Mouse (Mus musculus) midbrain, postnatal 0 days (tissue): ENCODE results near the gene Haus6. TPM values are rescaled to one million over a fixed set of nuclear protein-coding genes. Genes with fewer than 3 reads are reported as not detected.

Experiments used
- ATAC-seq: fragments of 200-750 bp; cut with Nextera tagmentation; 2 replicates; pipeline ENCODE4 v1.8.0; 2017; ENCODE audit warnings: moderate number of reproducible peaks, mild to moderate bottlenecking, moderate TSS enrichment, moderate library complexity; ENCODE audit not compliant: low FRiP score
- DNase-seq: peaks from one replicate; pipeline ENCODE4 v3.0.0-alpha.2; 2015; ENCODE audit warnings: low spot score
- H3K27ac ChIP-seq: fragments of 300-500 bp; sonication (generic); 2 replicates; pipeline ENCODE4 v1.5.1; 2014; ENCODE audit warnings: low read depth, mild to moderate bottlenecking, low read length, mixed read lengths
- H3K27me3 ChIP-seq: fragments of 300-500 bp; sonication (generic); 2 replicates; pipeline ENCODE4 v1.6.1; 2014; ENCODE audit warnings: low read length, control low read depth, mixed read lengths; ENCODE audit not compliant: insufficient read depth
- H3K36me3 ChIP-seq: fragments of 300-500 bp; sonication (generic); 2 replicates; pipeline ENCODE4 v1.6.1; 2014; ENCODE audit warnings: low read length, control low read depth, mixed read lengths; ENCODE audit not compliant: insufficient read depth
- H3K4me1 ChIP-seq: fragments of 300-500 bp; sonication (generic); 2 replicates; pipeline ENCODE4 v1.6.1; 2014; ENCODE audit warnings: mild to moderate bottlenecking, control low read depth, antibody characterized with exemption, low read length, mixed read lengths; ENCODE audit not compliant: insufficient read depth
- H3K4me2 ChIP-seq: fragments of 300-500 bp; sonication (generic); 2 replicates; pipeline ENCODE4 v1.6.1; 2014; ENCODE audit warnings: low read depth, mild to moderate bottlenecking, low read length, mixed read lengths; ENCODE audit not compliant: poor library complexity, severe bottlenecking
- H3K4me3 ChIP-seq: fragments of 300-500 bp; sonication (generic); 2 replicates; pipeline ENCODE4 v1.5.1; 2014; ENCODE audit warnings: low read depth, mild to moderate bottlenecking, low read length, moderate library complexity
- H3K9ac ChIP-seq: fragments of 300-500 bp; sonication (generic); replicated peaks from 2 replicates; pipeline ENCODE4 v1.6.1; 2014; ENCODE audit warnings: mild to moderate bottlenecking, low read length, moderate library complexity, mixed read lengths; ENCODE audit not compliant: poor library complexity, severe bottlenecking
- H3K9me3 ChIP-seq: fragments of 300-500 bp; sonication (generic); 2 replicates; pipeline ENCODE4 v1.6.1; 2016; ENCODE audit warnings: low read length, control low read depth
- CTCF ChIP-seq: IDR thresholded peaks from 2 replicates; pipeline ENCODE4 v1.5.1; 2016; ENCODE audit warnings: antibody characterized with exemption, mild to moderate bottlenecking
- WGBS: fragments of 180-500 bp; shearing (Covaris S2); extraction: QIAGEN DNeasy Blood & Tissue Kit; methylation state at CpG from one replicate; pipeline ENCODE4 v1.1.7; 2014; 5-methylcytosine and 5-hydroxymethylcytosine counted together
- polyA plus RNA-seq: library from polyadenylated mRNA; unstranded; fragments of >200 nt; fragmentation: Nextera tagmentation; extraction: Ambion mirVana; gene quantifications from 2 replicates; pipeline ENCODE4 v1.2.1, GENCODE M21; 2015
- total RNA-seq: library from RNA; depleted of rRNA; stranded (reverse); fragments of >200 nt; gene quantifications from 2 replicates; pipeline ENCODE4 v1.2.3, GENCODE M21; 2014

The Haus6 gene
- total and polyA plus RNA-seq, 2 experiments from 2014 or later, result 3.7 to 4.2 TPM

GRCm38 (mm10) chr4:86576630-86577225 lies 35.1 kb downstream of the Haus6 start:
- DNase-seq (no peak), ATAC-seq (no peak)
- Histone ChIP-seq H3K9me3 (no peaks in the 10 kb centered on the region), H3K4me2 (peak overlapping the region; percentile 83), H3K9ac (peak overlapping the region; percentile 91), H3K36me3 (peaks cover 9% of the 10 kb centered on the region; the same call in 1 of the 2 replicates), H3K27ac (peak overlapping the region; percentile 99), H3K4me1 (no peaks in the 10 kb centered on the region; the same call in 1 of the 2 replicates), H3K27me3 (no peaks in the 10 kb centered on the region), H3K4me3 (peak overlapping the region; percentile 64)
- no peak for TF ChIP-seq CTCF
- WGBS, result 9% methylated on average over 11 of the region's 11 CpGs

- no peaks in the 10 kb centered on the region for H3K9me3 ChIP-seq
- peak; percentile 0 for ATAC-seq
- peak overlapping the region; percentile 83 for H3K4me2 ChIP-seq
- whole genome bisulfite sequencing, result under 1% methylated on average over 20 of the region's 20 CpGs
- H3K4me1 ChIP-seq, result no peaks in the 10 kb centered on the region; the same call in 1 of the 2 replicates
- DNase-seq, result peak; percentile 66
- peak overlapping the region; percentile 91 for H3K9ac ChIP-seq
- no peaks in the 10 kb centered on the region for H3K27me3 ChIP-seq
- H3K36me3 ChIP-seq, result peaks cover 9% of the 10 kb centered on the region; the same call in 1 of the 2 replicates
- no peak for TF ChIP-seq CTCF
- peak overlapping the region; percentile 64 for H3K4me3 ChIP-seq
- peak overlapping the region; percentile 99 for H3K27ac ChIP-seq
Observed at GRCm38 (mm10) chr4:86576120-86576541, 35.7 kb downstream of the Haus6 start.

- ATAC-seq (peak; percentile 97), DNase-seq (peak; percentile 98)
- under 1% methylated on average over 53 of the region's 53 CpGs for WGBS
- Histone ChIP-seq H3K4me3 (peak within 1 kb of the TSS; percentile 64), H3K27ac (peak within 1 kb of the TSS; percentile 99), H3K4me1 (no peaks in the 10 kb centered on the region; the same call in 1 of the 2 replicates), H3K36me3 (peaks cover 6% of the 10 kb centered on the region; the same call in 1 of the 2 replicates), H3K9me3 (no peaks in the 10 kb centered on the region), H3K27me3 (no peaks in the 10 kb centered on the region), H3K4me2 (peak within 1 kb of the TSS; percentile 83), H3K9ac (peak within 1 kb of the TSS; percentile 91)
- peak; percentile 89 for TF ChIP-seq CTCF
Observed at GRCm38 (mm10) chr4:86575283-86575983, 36.4 kb downstream of the Haus6 start, which contains the start of gene Rraga. TSS of gene Rraga (plus strand) at chr4:86575668.

DNA sequence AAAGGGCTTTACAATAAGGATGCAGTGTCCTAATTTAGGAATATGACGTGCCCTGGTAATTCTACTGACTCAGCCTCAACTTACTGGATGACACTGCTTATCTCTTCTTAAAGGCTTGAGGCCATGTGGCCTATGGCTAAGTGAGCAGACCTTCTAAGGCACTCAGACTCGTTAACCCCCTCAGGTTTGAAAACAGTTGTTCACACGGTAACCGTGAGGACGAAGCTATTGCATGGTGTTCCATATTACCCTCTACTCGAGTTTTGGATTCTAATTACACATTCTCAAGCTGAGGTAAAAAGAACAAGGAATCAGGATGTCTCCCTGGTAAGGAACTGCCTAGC lies 36.9 kb downstream of the Haus6 start:
- no peaks in the 10 kb centered on the region for H3K27me3 ChIP-seq
- no peaks in the 10 kb centered on the region for H3K9me3 ChIP-seq
- ATAC-seq (peak; percentile 55), DNase-seq (no peak)
- peak overlapping the region; percentile 83 for H3K4me2 ChIP-seq
- peak overlapping the region; percentile 91 for H3K9ac ChIP-seq
- H3K4me1 ChIP-seq, result no peaks in the 10 kb centered on the region; the same call in 1 of the 2 replicates
- H3K4me3 ChIP-seq, result peak overlapping the region; percentile 64
- H3K36me3 ChIP-seq, result peaks cover 6% of the 10 kb centered on the region; the same call in 1 of the 2 replicates
- H3K27ac ChIP-seq, result peak overlapping the region; percentile 99
- TF ChIP-seq CTCF, result no peak
- 10% methylated on average over 6 of the region's 6 CpGs for WGBS

GRCm38 (mm10) chr4:86561061-86561460 lies 50.8 kb downstream of the Haus6 start:
- no peaks in the 10 kb centered on the region for H3K4me1 ChIP-seq
- no peaks in the 10 kb centered on the region for H3K27me3 ChIP-seq
- DNase-seq (no peak), ATAC-seq (no peak)
- no peaks in the 10 kb centered on the region for H3K36me3 ChIP-seq
- TF ChIP-seq CTCF, result no peak
- no peak overlapping the region for H3K4me2 ChIP-seq
- WGBS, result 98% methylated on average over 3 of the region's 3 CpGs
- no peaks in the 10 kb centered on the region for H3K9me3 ChIP-seq
- H3K4me3 ChIP-seq, result no peak overlapping the region
- no peak overlapping the region for H3K9ac ChIP-seq
- H3K27ac ChIP-seq, result no peak overlapping the region

GRCm38 (mm10) chr4:86559006-86559405 lies 52.8 kb downstream of the Haus6 start:
- H3K36me3 ChIP-seq, result no peaks in the 10 kb centered on the region
- WGBS, result 76% methylated on average over 4 of the region's 4 CpGs
- ATAC-seq (no peak), DNase-seq (no peak)
- H3K27ac ChIP-seq, result no peak overlapping the region
- H3K4me2 ChIP-seq, result no peak overlapping the region
- no peak for TF ChIP-seq CTCF
- H3K27me3 ChIP-seq, result no peaks in the 10 kb centered on the region
- no peaks in the 10 kb centered on the region for H3K9me3 ChIP-seq
- H3K9ac ChIP-seq, result no peak overlapping the region
- no peaks in the 10 kb centered on the region for H3K4me1 ChIP-seq
- H3K4me3 ChIP-seq, result no peak overlapping the region
